Mouse (Mus musculus) testis, postnatal 14 days (tissue): ENCODE results near the gene Rps11.
"Not testable (repeated sequence)": the region's sequence is repeated elsewhere in the genome, so short reads cannot be mapped to it uniquely, and the experiment has no call there.

Experiments
- DNase-seq: peaks from one replicate; pipeline ENCODE4 v3.0.0; 2021; ENCODE audit warnings: low spot score

The Rps11 gene

GRCm38 (mm10) chr7:45124224-45125143, at the start of gene Rps11:
Rps11 (minus strand) TSS chr7:45124439.
- peak; percentile 99 for DNase-seq

- not testable (repeated sequence) for DNase-seq
These were observed 49.5 kb upstream of the Rps11 start for GRCm38 (mm10) chr7:45173772-45174171.

GRCm38 (mm10) chr7:45172974-45173373, 48.7 kb upstream of the Rps11 start:
- DNase-seq: no peak

- no peak for DNase-seq
These were observed 45.3 kb upstream of the Rps11 start for GRCm38 (mm10) chr7:45169495-45169894.

- no peak for DNase-seq
These were observed 44.4 kb upstream of the Rps11 start for GRCm38 (mm10) chr7:45168656-45169055.

- DNase-seq: no peak
These were observed 43.7 kb upstream of the Rps11 start for GRCm38 (mm10) chr7:45167761-45168445.

- DNase-seq: no peak
These were observed 42.7 kb upstream of the Rps11 start for GRCm38 (mm10) chr7:45166950-45167401.

- no peak for DNase-seq
These were observed 41.5 kb upstream of the Rps11 start for GRCm38 (mm10) chr7:45165701-45166100.

GRCm38 (mm10) chr7:45164833-45165232, 40.6 kb upstream of the Rps11 start:
- DNase-seq: no peak

GRCm38 (mm10) chr7:45163735-45164490, 39.7 kb upstream of the Rps11 start, which contains the start of gene Slc17a7:
Slc17a7 (plus strand) TSS chr7:45163949.
- DNase-seq: peak; percentile 68

- no peak for DNase-seq
These were observed 38.9 kb upstream of the Rps11 start for GRCm38 (mm10) chr7:45162996-45163615.

- no peak for DNase-seq
These were observed 38.3 kb upstream of the Rps11 start for GRCm38 (mm10) chr7:45162551-45162950.

- peak; percentile 89 for DNase-seq
These were observed 37.6 kb upstream of the Rps11 start for GRCm38 (mm10) chr7:45161612-45162473.

GRCm38 (mm10) chr7:45160866-45161265, 36.6 kb upstream of the Rps11 start:
- no peak for DNase-seq

GRCm38 (mm10) chr7:45160316-45160800, 36.1 kb upstream of the Rps11 start:
- DNase-seq: no peak

- DNase-seq: no peak
These were observed 34.8 kb upstream of the Rps11 start for GRCm38 (mm10) chr7:45158991-45159390.

GRCm38 (mm10) chr7:45157459-45157858, 33.2 kb upstream of the Rps11 start:
- DNase-seq: no peak

- no peak for DNase-seq
These were observed 32.0 kb upstream of the Rps11 start for GRCm38 (mm10) chr7:45156206-45156605.

GRCm38 (mm10) chr7:45155590-45155989, 31.4 kb upstream of the Rps11 start:
- DNase-seq: no peak

GRCm38 (mm10) chr7:45154993-45155514, 30.8 kb upstream of the Rps11 start:
- DNase-seq: no peak
